Mouse (Mus musculus): Measurements from ENCODE around the gene Myh2.

The Myh2 gene

GRCm38 (mm10) chr11:67151651-67152630 is 18.9 kb upstream of the Myh2 start:
- no peak for DNase-seq (ENCODE audit: low read depth, low spot score)

GRCm38 (mm10) chr11:67153123-67153522 is 17.7 kb upstream of the Myh2 start:
- no peak for DNase-seq (ENCODE audit: low read depth, low spot score)

DNA sequence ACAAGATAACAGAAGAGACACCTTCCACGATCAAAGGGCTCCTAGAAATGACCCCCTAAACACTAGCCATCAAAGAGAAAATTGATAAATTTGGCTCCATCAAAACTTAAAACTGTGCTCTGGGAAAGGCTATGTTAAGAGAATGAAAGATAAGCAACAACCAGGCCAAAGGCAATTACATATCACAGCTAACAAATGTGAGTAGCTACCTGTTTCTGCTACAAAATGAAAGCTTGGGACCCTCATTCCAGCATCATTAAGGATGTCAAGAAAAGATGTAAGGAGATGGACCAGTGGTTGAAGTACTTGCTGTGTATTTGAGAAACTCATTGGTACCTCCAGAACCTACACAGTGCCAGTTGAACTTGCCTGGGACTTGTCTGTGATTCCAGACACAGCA is 17.0 kb upstream of the Myh2 start:
- no peak for DNase-seq (ENCODE audit: low read depth, low spot score)

GRCm38 (mm10) chr11:67155650-67156049 is 15.2 kb upstream of the Myh2 start:
- no peak for DNase-seq (ENCODE audit: low read depth, low spot score)

- DNase-seq (ENCODE audit: low read depth, low spot score): no peak
Measured at GRCm38 (mm10) chr11:67160131-67160530, 10.7 kb upstream of the Myh2 start.

DNA sequence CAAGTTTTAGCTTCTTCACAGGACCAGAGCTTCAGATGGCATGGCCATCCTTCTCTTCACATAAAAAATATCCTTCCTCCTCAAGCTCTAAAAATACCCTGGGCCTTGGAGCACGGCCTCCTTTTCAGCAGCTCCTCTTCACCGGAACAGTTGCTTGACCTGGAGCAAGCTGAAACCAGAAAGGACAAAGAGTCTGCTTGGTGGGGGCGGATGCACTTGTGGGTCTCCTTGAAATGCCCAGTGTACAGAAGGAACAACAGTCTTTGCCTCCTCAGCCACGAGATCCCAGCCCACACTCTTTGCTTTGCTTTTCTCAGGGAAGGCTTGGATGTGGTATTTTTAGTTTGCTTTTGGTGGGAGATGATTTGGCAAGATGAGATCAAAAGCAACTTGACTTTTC is 7.1 kb upstream of the Myh2 start:
- DNase-seq (ENCODE audit: low read depth, low spot score): no peak

DNA sequence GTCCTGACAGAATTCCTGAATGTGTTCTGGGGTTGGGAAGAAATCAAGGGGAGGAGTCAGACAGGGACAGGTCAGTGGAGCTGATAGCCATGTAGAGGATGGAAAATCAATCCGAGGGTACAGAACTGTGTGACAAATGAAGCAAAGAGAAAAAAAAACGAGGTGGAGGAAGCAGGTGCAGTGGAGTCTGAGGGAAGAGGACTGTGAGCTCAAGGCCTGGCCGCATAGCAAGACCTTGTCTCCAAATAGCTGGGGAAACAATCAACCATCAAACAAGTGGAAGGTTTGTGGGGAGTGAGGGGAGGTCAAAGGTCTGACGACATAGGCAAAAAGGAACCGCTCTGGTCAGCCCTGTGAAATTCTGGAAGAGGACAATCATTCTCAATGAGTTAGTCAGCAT is 6.0 kb upstream of the Myh2 start:
- DNase-seq (ENCODE audit: low read depth, low spot score): no peak

DNA sequence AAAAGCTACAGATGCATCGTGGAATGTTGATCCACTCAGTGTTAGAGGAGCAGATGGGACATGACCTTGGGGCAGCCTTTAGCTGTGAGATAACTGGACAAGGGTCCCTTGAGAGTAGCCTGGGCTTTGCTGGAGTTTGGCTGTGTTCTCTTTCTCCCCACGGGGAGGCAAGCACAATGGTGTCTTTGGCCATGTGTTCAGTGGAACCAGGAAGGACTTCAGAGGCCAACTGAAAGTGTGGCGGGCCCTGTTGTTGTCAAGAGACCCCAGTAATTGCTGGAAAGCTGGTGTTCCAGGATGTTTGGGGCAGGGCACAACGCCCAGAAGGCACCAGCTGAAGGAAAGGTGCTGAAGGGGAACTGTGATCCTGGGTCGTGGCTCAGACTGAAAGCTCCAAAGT is 1.5 kb upstream of the Myh2 start:
- DNase-seq (ENCODE audit: low read depth, low spot score): no peak

DNA sequence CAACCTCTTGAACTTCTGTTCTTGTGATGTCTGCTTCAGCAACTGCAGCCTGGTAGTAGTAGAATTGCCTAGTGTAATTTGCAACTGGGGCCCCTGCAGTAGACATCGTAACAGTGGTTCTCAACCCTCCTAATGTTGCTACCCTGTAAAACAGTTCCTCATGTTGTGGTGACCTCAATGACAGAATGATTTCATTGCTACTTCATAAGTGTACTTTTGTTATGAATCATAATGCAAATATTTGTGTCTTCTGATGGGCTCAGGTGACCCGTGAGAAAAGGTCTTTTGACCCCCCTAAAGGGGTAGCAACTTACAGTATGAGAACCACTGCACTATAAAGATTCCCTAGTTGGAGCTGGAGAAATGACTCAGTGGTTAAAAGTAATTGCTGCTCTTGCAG is 1.6 kb downstream of the Myh2 start:
- no peak for DNase-seq (ENCODE audit: low read depth, low spot score)

GRCm38 (mm10) chr11:67176376-67176775 is 5.5 kb downstream of the Myh2 start:
- DNase-seq (ENCODE audit: low read depth, low spot score): no peak

- DNase-seq (ENCODE audit: low read depth, low spot score): no peak
Measured at GRCm38 (mm10) chr11:67190316-67190715, 19.5 kb downstream of the Myh2 start.

GRCm38 (mm10) chr11:67190814-67191213 is 20.0 kb downstream of the Myh2 start:
- DNase-seq (ENCODE audit: low read depth, low spot score): no peak

DNA sequence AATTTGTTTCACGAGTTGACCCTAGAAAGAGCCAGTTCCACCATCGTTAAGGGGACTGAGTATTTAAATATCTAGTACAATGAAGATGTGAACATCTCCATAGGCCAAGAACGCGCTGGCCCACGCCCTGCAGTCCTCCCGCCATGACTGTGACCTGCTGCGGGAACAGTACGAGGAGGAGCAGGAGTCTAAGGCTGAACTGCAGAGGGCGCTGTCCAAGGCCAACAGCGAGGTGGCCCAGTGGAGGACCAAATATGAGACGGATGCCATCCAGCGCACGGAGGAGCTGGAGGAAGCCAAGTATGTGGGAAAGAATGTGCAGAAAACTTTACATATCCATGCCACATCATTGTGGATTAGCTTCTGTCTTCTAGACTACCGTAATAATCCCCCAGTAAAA is 20.7 kb downstream of the Myh2 start:
- DNase-seq (ENCODE audit: low read depth, low spot score): no peak

- no peak for DNase-seq (ENCODE audit: low read depth, low spot score)
Measured at GRCm38 (mm10) chr11:67199321-67199720, 28.5 kb downstream of the Myh2 start.

DNA sequence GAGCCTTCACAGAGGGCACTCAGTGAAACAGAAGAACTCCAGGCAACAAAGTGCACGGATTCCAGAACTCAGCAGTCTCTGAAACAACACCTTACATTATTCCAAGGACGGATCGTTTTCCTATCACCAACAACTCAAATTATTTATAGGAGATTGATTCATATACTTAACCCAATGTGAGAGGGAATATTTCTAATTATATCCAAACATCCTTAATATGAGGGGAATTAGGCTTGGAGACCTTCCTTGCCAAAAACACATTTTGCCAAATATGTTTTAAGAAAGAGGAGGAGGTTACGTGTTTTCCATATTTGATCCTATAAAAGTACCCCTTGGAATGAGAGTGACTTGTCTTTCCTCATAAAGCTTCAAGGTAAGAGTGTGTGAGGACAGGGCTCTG is 28.9 kb downstream of the Myh2 start, which contains the start of gene Myh1:
Myh1 (plus strand) TSS at position 301 of the 400 bp plus-strand sequence.
- no peak for DNase-seq (ENCODE audit: low read depth, low spot score)

DNA sequence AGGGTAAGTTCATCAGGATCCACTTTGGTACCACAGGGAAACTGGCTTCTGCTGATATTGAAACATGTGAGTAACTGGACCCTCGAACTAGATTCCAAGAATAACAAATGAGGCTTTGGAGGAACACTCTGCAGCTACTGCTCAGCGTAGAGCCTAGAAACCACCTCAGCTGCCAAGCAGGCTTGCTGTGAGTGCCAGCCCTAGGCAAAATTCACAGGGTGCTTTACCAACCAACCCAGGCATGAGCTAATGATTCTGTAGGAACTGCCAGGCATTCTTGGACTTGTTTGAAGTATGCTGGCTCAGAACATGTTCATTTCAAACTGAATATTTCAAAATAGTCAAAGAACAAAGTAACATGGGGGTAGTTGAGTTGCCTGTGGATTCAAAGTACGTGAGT is 33.9 kb downstream of the Myh2 start:
- DNase-seq (ENCODE audit: low read depth, low spot score): no peak

DNA sequence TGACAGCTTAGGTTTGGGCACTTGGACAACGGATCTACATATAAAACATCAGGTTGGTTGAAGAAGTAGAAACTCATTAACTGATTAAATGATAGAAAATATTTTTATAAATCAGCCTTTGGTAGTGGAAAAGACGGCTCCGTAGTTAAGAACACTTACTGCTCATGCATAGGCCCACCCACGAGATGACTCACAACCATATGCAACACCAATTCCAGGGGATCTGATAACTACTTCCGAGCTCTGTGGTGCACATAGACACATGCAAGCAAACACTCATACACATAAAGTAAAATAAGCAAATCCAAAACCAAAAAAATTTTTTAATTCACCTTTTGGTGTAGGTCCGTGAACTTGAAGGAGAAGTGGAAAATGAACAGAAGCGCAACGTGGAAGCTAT is 51.0 kb downstream of the Myh2 start:
- no peak for DNase-seq (ENCODE audit: low read depth, low spot score)

DNA sequence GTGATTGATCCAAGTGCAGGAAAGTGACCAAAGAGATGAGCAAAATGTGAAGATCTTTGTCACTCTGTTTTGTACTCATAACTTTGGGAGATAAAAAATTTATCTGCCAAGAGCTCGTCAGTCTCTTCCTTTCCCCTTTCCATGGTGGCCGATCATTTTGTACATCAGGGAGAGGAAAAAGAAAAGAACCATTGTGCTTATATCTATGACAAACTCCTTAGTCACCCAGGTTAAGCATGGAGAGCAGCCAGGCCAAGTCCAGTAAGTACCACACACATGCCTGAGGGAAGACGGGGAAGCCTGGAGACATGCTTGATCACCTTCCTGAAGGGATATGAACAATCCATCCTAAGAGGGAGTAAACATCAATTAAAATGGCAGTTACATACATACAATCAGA is 53.6 kb downstream of the Myh2 start:
- no peak for DNase-seq (ENCODE audit: low read depth, low spot score)

- no peak for DNase-seq (ENCODE audit: low read depth, low spot score)
Measured at GRCm38 (mm10) chr11:67228731-67229130, 57.9 kb downstream of the Myh2 start.

GRCm38 (mm10) chr11:67229166-67229565 is 58.3 kb downstream of the Myh2 start:
- no peak for DNase-seq (ENCODE audit: low read depth, low spot score)

- no peak for DNase-seq (ENCODE audit: low read depth, low spot score)
Measured at GRCm38 (mm10) chr11:67229946-67230345, 59.1 kb downstream of the Myh2 start.

DNA sequence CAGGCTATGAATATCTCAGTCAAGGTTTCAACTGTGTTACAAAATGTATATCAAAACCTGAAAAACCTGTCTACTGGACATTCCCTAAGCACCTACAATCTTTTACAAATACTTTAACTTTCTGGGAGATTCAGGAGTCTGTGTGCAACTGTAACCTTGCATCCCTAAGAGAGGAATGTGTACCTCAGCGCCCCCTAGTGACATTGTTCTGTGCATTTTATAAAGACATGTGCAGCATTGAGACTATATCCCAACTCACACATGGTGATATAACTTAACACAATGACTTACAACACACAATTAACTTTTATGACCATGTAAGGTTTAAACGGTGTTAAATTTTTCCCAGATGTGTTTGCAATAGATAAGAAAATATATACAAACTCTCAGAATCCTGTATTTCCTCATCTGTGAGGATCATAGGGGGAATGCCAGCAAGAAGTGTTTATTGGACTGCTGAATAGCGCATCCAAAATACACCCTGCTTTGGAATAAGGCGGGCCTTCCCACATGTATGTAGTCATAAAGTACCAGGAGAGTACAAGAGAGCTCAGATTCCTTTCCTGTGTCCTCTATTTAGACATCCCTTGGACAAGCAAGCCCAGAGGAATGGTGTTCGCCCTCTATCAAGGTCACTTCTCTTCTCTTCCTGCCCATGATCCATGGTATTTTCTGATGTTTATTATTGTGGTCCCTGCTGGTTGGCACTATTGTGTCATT is 65.0 kb downstream of the Myh2 start:
- peak; percentile 38 for DNase-seq (ENCODE audit: low read depth, low spot score)

GRCm38 (mm10) chr11:67236799-67237198 is 66.0 kb downstream of the Myh2 start:
- DNase-seq (ENCODE audit: low read depth, low spot score): no peak

Data from embryo, embryonic 11.5 days (tissue).